Mouse (Mus musculus) pancreas, adult 10 weeks (tissue): ENCODE measurements around the gene Prickle1. TPM values are rescaled to one million over a fixed set of nuclear protein-coding genes. Genes with fewer than 3 reads are reported as not detected.

Source experiments
- polyA plus RNA-seq: library from polyadenylated mRNA; stranded (reverse); fragments of 350-450 nt; fragmentation: Illumina TruSeq; extraction: RNeasy Lipid Tissue Mini Kit (QIAGEN cat#74804); gene quantifications from one replicate; pipeline ENCODE4 v1.2.3, GENCODE M21; 2015; ENCODE audit warnings: low read depth, low replicate concordance; ENCODE audit not compliant: insufficient read depth

Gene Prickle1
- 3.8 TPM for polyA plus RNA-seq

GRCm38 (mm10) chr15:93595746-93596145 lies at the start of gene Prickle1:
Gene Prickle1 (minus strand): TSS chr15:93595891.

Other genes starting within 250 kb of the Prickle1 start
- gene Zcrb1, start 197.6 kb downstream of the Prickle1 start, polyA plus RNA-seq = 28.0 TPM
- gene Pphln1, start 197.5 kb downstream of the Prickle1 start, polyA plus RNA-seq = 3.3 TPM